ENCODE assay signal across 10 mouse cellular contexts in the genomic region with DNA sequence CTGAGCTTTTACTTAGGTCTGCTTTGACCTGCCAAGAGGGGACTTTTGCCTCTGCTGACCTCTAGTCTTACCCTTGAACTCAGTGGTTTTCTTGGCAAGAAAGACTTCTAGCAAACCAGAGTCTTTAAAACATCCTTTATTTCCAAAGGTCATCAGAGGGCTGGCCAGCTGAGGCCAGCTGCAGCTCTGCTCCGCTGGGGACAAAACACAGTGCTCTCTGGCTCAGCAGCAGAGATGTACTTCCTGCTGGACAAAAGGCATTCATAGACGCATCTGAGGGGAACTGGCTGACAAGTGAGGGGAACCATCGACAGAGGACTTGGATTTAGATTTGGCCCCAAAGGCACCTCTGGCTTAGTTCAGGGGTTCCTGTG. TPM values are rescaled to one million over a fixed set of nuclear protein-coding genes. Genes with fewer than 3 reads are reported as not detected.
DNase-seq lines count a peak whose midpoint lies in the region; ATAC-seq lines count a peak whose summit lies in the region.
"Had no signal": no experiment of that assay in that cellular context is flagged by ENCODE, and none has a peak within 500 bp of the region (broad histone marks: within the 10 kb centered on the region; RNA-seq: fewer than 3 reads in every experiment).

No protein-coding gene starts in this region.

- no peaks in the 10 kb centered on the region for H3K36me3 ChIP-seq in hindbrain, embryonic 10.5 days
- H3K36me3 ChIP-seq in hindbrain, embryonic 16.5 days (ENCODE audit: control insufficient read depth, insufficient read depth, low read length) = no peaks in the 10 kb centered on the region
- no peaks in the 10 kb centered on the region for H3K36me3 ChIP-seq in hindbrain, embryonic 14.5 days (replicated peaks; ENCODE audit: control insufficient read depth, insufficient read depth)
- H3K36me3 ChIP-seq: limb, embryonic 13.5 days had no signal

- no peaks in the 10 kb centered on the region for H3K9me3 ChIP-seq in hindbrain, embryonic 10.5 days
- no peaks in the 10 kb centered on the region for H3K9me3 ChIP-seq in hindbrain, embryonic 16.5 days (ENCODE audit: control insufficient read depth, low read length)
- no peaks in the 10 kb centered on the region for H3K9me3 ChIP-seq in hindbrain, embryonic 14.5 days (ENCODE audit: control insufficient read depth, low read length)
- H3K9me3 ChIP-seq: limb, embryonic 13.5 days had no signal

- 16% methylated on average over 3 of the region's 3 CpGs for WGBS in hindbrain, embryonic 10.5 days
- WGBS in hindbrain, embryonic 16.5 days = 22% methylated on average over 3 of the region's 3 CpGs
- WGBS in hindbrain, embryonic 14.5 days = 28% methylated on average over 3 of the region's 3 CpGs

- no peak overlapping the region for H3K4me2 ChIP-seq in hindbrain, embryonic 16.5 days (ENCODE audit: low read length)
- no peak overlapping the region for H3K4me2 ChIP-seq in hindbrain, embryonic 14.5 days (replicated peaks)
- H3K4me2 ChIP-seq: limb, embryonic 13.5 days had no signal

- no peak for ATAC-seq in hindbrain, embryonic 16.5 days
- ATAC-seq in hindbrain, embryonic 14.5 days (ENCODE audit: low FRiP score) = no peak
- ATAC-seq in megakaryocyte-erythroid progenitor cell, adult 5-6 weeks (replicated peaks; ENCODE audit: low FRiP score, low TSS enrichment, poor library complexity, severe bottlenecking) = no peak

- H3K27me3 ChIP-seq in hindbrain, embryonic 10.5 days (ENCODE audit: insufficient read depth, poor library complexity, severe bottlenecking) = no peaks in the 10 kb centered on the region
- no peaks in the 10 kb centered on the region for H3K27me3 ChIP-seq in hindbrain, embryonic 16.5 days (replicated peaks; ENCODE audit: control insufficient read depth, insufficient read depth, low read length)
- no peaks in the 10 kb centered on the region for H3K27me3 ChIP-seq in hindbrain, embryonic 14.5 days (ENCODE audit: control insufficient read depth, insufficient read depth, low read length)
- H3K27me3 ChIP-seq: limb, embryonic 13.5 days had no signal

- no peak overlapping the region; the same call in 1 of the 2 replicates for H3K27ac ChIP-seq in hindbrain, embryonic 10.5 days
- no peak overlapping the region for H3K27ac ChIP-seq in hindbrain, embryonic 16.5 days (ENCODE audit: low read depth, low read length)
- H3K27ac ChIP-seq in hindbrain, embryonic 14.5 days = no peak overlapping the region
- H3K27ac ChIP-seq: limb, embryonic 13.5 days had no signal

- peaks cover 14% of the 10 kb centered on the region for H3K4me1 ChIP-seq in hindbrain, embryonic 10.5 days (replicated peaks)
- no peaks in the 10 kb centered on the region for H3K4me1 ChIP-seq in hindbrain, embryonic 16.5 days (ENCODE audit: control insufficient read depth, insufficient read depth, low read depth, low read length)
- 0 out of 2 replicates have a peak, but pooled peaks cover 5% of the 10 kb centered on the region for H3K4me1 ChIP-seq in hindbrain, embryonic 14.5 days (replicated peaks; ENCODE audit: control insufficient read depth, insufficient read depth, low read length)

- peak; percentile 19 for DNase-seq in hindbrain, embryonic 10.5 days (ENCODE audit: low spot score)
- DNase-seq in heart, adult 8-10 months (ENCODE audit: low spot score) = peak; percentile 80
- DNase-seq in kidney, adult 8-10 months = peak; percentile 48 to 60
- DNase-seq in lung, postnatal 25 days (ENCODE audit: low spot score) = peak; percentile 48
- no peak for DNase-seq in ovary, postnatal 14 days (ENCODE audit: low spot score)
- no peak for DNase-seq in hindbrain, embryonic 14.5 days (ENCODE audit: low spot score)
- DNase-seq: cerebellum, adult 11 months had no signal

- H3K9ac ChIP-seq in hindbrain, embryonic 16.5 days (ENCODE audit: low read depth, low read length) = no peak overlapping the region
- no peak overlapping the region for H3K9ac ChIP-seq in hindbrain, embryonic 14.5 days
- H3K9ac ChIP-seq: limb, embryonic 13.5 days had no signal

- H3K4me3 ChIP-seq in hindbrain, embryonic 10.5 days = no peak overlapping the region
- H3K4me3 ChIP-seq in hindbrain, embryonic 16.5 days (ENCODE audit: low read length) = no peak overlapping the region
- no peak overlapping the region for H3K4me3 ChIP-seq in hindbrain, embryonic 14.5 days (replicated peaks; ENCODE audit: low read length)
- H3K4me3 ChIP-seq: limb, embryonic 13.5 days had no signal

RNA-seq across cellular contexts. Expression of a gene that starts 45.9 kb away (rescaled TPM):
- polyA plus RNA-seq in hindbrain, embryonic 10.5 days (2016; fragmentation: Nextera tagmentation; extraction: Ambion mirVana) = 0.43 and 0.45 TPM in 2 replicates
- polyA plus RNA-seq in hindbrain, embryonic 16.5 days (2015; fragmentation: Nextera tagmentation; extraction: Ambion mirVana) = 1.0 TPM in 2 replicates
- 10 to 100 TPM in 2 of 4 experiments, 1 to 10 TPM in 2; 7.9 to 12.2 (median 9.7) TPM for total RNA-seq in heart, adult 8-10 months (2022)
- polyA plus RNA-seq in hindbrain, embryonic 14.5 days (2014; fragmentation: Nextera tagmentation; extraction: Ambion mirVana) = 0.78 and 1.3 TPM in 2 replicates
- total RNA-seq in megakaryocyte-erythroid progenitor cell, adult 5-6 weeks (2014; fragmentation: Nextera tagmentation) = not detected in 2 replicates
- 0.47 TPM in 1 of 2 replicates, not detected in the other for total RNA-seq in megakaryocyte-erythroid progenitor cell, adult 5-6 weeks (2017)

Comparison
In these comparisons a context has a peak if more than half of its experiments do, and no peak if none do; other contexts are left out.
1. DNase-seq: peak in hindbrain, embryonic 10.5 days (single experiment), heart, adult 8-10 months (single experiment), kidney, adult 8-10 months (2 of 2) and lung, postnatal 25 days (single experiment); none in ovary, postnatal 14 days (single experiment) and hindbrain, embryonic 14.5 days (single experiment).